Mouse (Mus musculus): ENCODE results near the gene Atad3a. TPM values are rescaled to one million over a fixed set of nuclear protein-coding genes. Genes with fewer than 3 reads are reported as not detected.
"Not testable (repeated sequence)": the region's sequence is repeated elsewhere in the genome, so short reads cannot be mapped to it uniquely, and the experiment has no call there.

Gene Atad3a
- 77.0 and 120 TPM in 2 replicates for total RNA-seq (2017)

GRCm38 (mm10) chr4:155760613-155761355 is at the start of gene Atad3a:
Gene Atad3a, minus strand, starts transcription at chr4:155761093.
- peak; percentile 98 for ATAC-seq (replicated peaks; ENCODE audit: low read depth, poor library complexity, severe bottlenecking)

- ATAC-seq (replicated peaks; ENCODE audit: low read depth, poor library complexity, severe bottlenecking), result no peak
Observed at GRCm38 (mm10) chr4:155807841-155808240, 46.9 kb upstream of the Atad3a start.

GRCm38 (mm10) chr4:155803340-155804041 is 42.6 kb upstream of the Atad3a start:
- peak; percentile 97 for ATAC-seq (replicated peaks; ENCODE audit: low read depth, poor library complexity, severe bottlenecking)

GRCm38 (mm10) chr4:155802741-155803339 is 41.9 kb upstream of the Atad3a start, which contains the start of gene Mrpl20:
Gene Mrpl20, plus strand, starts transcription at chr4:155802878.
- ATAC-seq (replicated peaks; ENCODE audit: low read depth, poor library complexity, severe bottlenecking), result peak; percentile 53

GRCm38 (mm10) chr4:155802075-155802474 is 41.2 kb upstream of the Atad3a start:
- no peak for ATAC-seq (replicated peaks; ENCODE audit: low read depth, poor library complexity, severe bottlenecking)

- no peak for ATAC-seq (replicated peaks; ENCODE audit: low read depth, poor library complexity, severe bottlenecking)
Observed at GRCm38 (mm10) chr4:155793730-155794129, 32.8 kb upstream of the Atad3a start.

- ATAC-seq (replicated peaks; ENCODE audit: low read depth, poor library complexity, severe bottlenecking), result no peak
Observed at GRCm38 (mm10) chr4:155791240-155791933, 30.5 kb upstream of the Atad3a start.

- no peak for ATAC-seq (replicated peaks; ENCODE audit: low read depth, poor library complexity, severe bottlenecking)
Observed at GRCm38 (mm10) chr4:155790650-155791161, 29.8 kb upstream of the Atad3a start.

- ATAC-seq (replicated peaks; ENCODE audit: low read depth, poor library complexity, severe bottlenecking), result no peak
Observed at GRCm38 (mm10) chr4:155790021-155790489, 29.2 kb upstream of the Atad3a start, which contains the start of gene Ankrd65. Gene Ankrd65, plus strand, starts transcription at chr4:155790439.

- ATAC-seq (replicated peaks; ENCODE audit: low read depth, poor library complexity, severe bottlenecking), result not testable (repeated sequence)
Observed at GRCm38 (mm10) chr4:155788833-155789232, 27.9 kb upstream of the Atad3a start.

- ATAC-seq (replicated peaks; ENCODE audit: low read depth, poor library complexity, severe bottlenecking), result peak; percentile 59
Observed at GRCm38 (mm10) chr4:155788300-155788699, 27.4 kb upstream of the Atad3a start.

GRCm38 (mm10) chr4:155785819-155786218 is 24.9 kb upstream of the Atad3a start, which contains the start of gene Tmem88b:
Gene Tmem88b, minus strand, starts transcription at chr4:155785874.
- ATAC-seq (replicated peaks; ENCODE audit: low read depth, poor library complexity, severe bottlenecking), result no peak

- ATAC-seq (replicated peaks; ENCODE audit: low read depth, poor library complexity, severe bottlenecking), result no peak
Observed at GRCm38 (mm10) chr4:155785246-155785645, 24.4 kb upstream of the Atad3a start.

GRCm38 (mm10) chr4:155784081-155784701 is 23.3 kb upstream of the Atad3a start:
- ATAC-seq (replicated peaks; ENCODE audit: low read depth, poor library complexity, severe bottlenecking), result peak; percentile 71

- no peak for ATAC-seq (replicated peaks; ENCODE audit: low read depth, poor library complexity, severe bottlenecking)
Observed at GRCm38 (mm10) chr4:155783486-155784080, 22.7 kb upstream of the Atad3a start.

GRCm38 (mm10) chr4:155780895-155781294 is 20.0 kb upstream of the Atad3a start:
- no peak for ATAC-seq (replicated peaks; ENCODE audit: low read depth, poor library complexity, severe bottlenecking)

GRCm38 (mm10) chr4:155779498-155779897 is 18.6 kb upstream of the Atad3a start:
- ATAC-seq (replicated peaks; ENCODE audit: low read depth, poor library complexity, severe bottlenecking), result no peak

GRCm38 (mm10) chr4:155777816-155778215 is 16.9 kb upstream of the Atad3a start:
- no peak for ATAC-seq (replicated peaks; ENCODE audit: low read depth, poor library complexity, severe bottlenecking)

Data from common myeloid progenitor, adult 5-6 weeks (primary cell).